Mouse (Mus musculus) intestine, postnatal 0 days (tissue): ENCODE measurements around the gene Smarcc2. TPM values are rescaled to one million over a fixed set of nuclear protein-coding genes. Genes with fewer than 3 reads are reported as not detected.

ENCODE experiments used
- ATAC-seq: fragments of 200-750 bp; cut with Nextera tagmentation; 2 replicates; pipeline ENCODE4 v1.8.0; 2017; ENCODE audit warnings: mild to moderate bottlenecking, moderate TSS enrichment, moderate library complexity
- H3K27ac ChIP-seq: fragments of 300-500 bp; sonication (generic); 2 replicates; pipeline ENCODE4 v1.5.1; 2014; ENCODE audit warnings: mild to moderate bottlenecking, low read depth, low read length, moderate library complexity
- H3K27me3 ChIP-seq: fragments of 300-500 bp; sonication (generic); replicated peaks from 2 replicates; pipeline ENCODE4 v1.6.1; 2014; ENCODE audit warnings: low read length, mixed read lengths; ENCODE audit not compliant: control insufficient read depth, insufficient read depth
- H3K36me3 ChIP-seq: fragments of 300-500 bp; sonication (generic); 2 replicates; pipeline ENCODE4 v1.6.1; 2014; ENCODE audit warnings: mild to moderate bottlenecking, moderate library complexity; ENCODE audit not compliant: control insufficient read depth, insufficient read depth
- H3K4me1 ChIP-seq: fragments of 300-500 bp; sonication (generic); replicated peaks from 2 replicates; pipeline ENCODE4 v1.6.1; 2014; ENCODE audit warnings: antibody characterized with exemption, low read length, mixed read lengths; ENCODE audit not compliant: control insufficient read depth, insufficient read depth
- H3K4me2 ChIP-seq: fragments of 300-500 bp; sonication (generic); replicated peaks from 2 replicates; pipeline ENCODE4 v1.6.1; 2014; ENCODE audit warnings: low read depth, mild to moderate bottlenecking, moderate library complexity
- H3K4me3 ChIP-seq: fragments of 300-500 bp; sonication (generic); 2 replicates; pipeline ENCODE4 v1.5.1; 2014; ENCODE audit warnings: low read depth, low read length
- H3K9ac ChIP-seq: fragments of 300-500 bp; sonication (generic); 2 replicates; pipeline ENCODE4 v1.6.1; 2014; ENCODE audit warnings: mild to moderate bottlenecking, low read depth, low read length
- H3K9me3 ChIP-seq: fragments of 300-500 bp; sonication (generic); 2 replicates; pipeline ENCODE4 v1.6.1; 2016; ENCODE audit warnings: mixed run types; ENCODE audit not compliant: control insufficient read depth
- CTCF ChIP-seq: sonication (generic); IDR thresholded peaks from 2 replicates; pipeline ENCODE4 v1.5.1; 2016; ENCODE audit warnings: low read depth, mild to moderate bottlenecking, control low read depth, antibody characterized with exemption, moderate library complexity
- WGBS: fragments of 180-500 bp; shearing (Covaris S2); extraction: QIAGEN DNeasy Blood & Tissue Kit; methylation state at CpG from one replicate; pipeline ENCODE4 v1.1.7; 2014; 5-methylcytosine and 5-hydroxymethylcytosine counted together
- microRNA-seq: library from miRNA; unstranded; fragments of <30 nt; microRNA quantifications from one replicate; pipeline ENCODE4, GENCODE M21; 2016
- polyA plus RNA-seq: library from polyadenylated mRNA; unstranded; fragments of >200 nt; fragmentation: Nextera tagmentation; extraction: Ambion mirVana; gene quantifications from 2 replicates; pipeline ENCODE4 v1.2.1, GENCODE M21; 2015

The Smarcc2 gene
- polyA plus RNA-seq, 1 experiment from 2014 or later: 31.6 TPM

GRCm38 (mm10) chr10:128526366-128527356 is 67.6 kb downstream of the Smarcc2 start:
- peaks cover 8% of the 10 kb centered on the region for H3K36me3 ChIP-seq
- 26% methylated on average over 28 of the region's 28 CpGs for WGBS
- peak overlapping the region; percentile 100 for H3K4me2 ChIP-seq
- TF ChIP-seq CTCF: no peak
- peak overlapping the region; percentile 92 for H3K4me3 ChIP-seq
- no peak for ATAC-seq
- H3K27me3 ChIP-seq: no peaks in the 10 kb centered on the region
- peak overlapping the region; percentile 11; the same call in 1 of the 2 replicates for H3K9ac ChIP-seq
- no peak overlapping the region for H3K27ac ChIP-seq
- H3K4me1 ChIP-seq: no peaks in the 10 kb centered on the region
- H3K9me3 ChIP-seq: no peaks in the 10 kb centered on the region

- no peak for ATAC-seq
- H3K4me1 ChIP-seq: no peaks in the 10 kb centered on the region
- H3K9ac ChIP-seq: no peak overlapping the region
- 52% methylated on average over 2 of the region's 2 CpGs for WGBS
- no peak overlapping the region for H3K4me3 ChIP-seq
- no peak for TF ChIP-seq CTCF
- no peak overlapping the region for H3K27ac ChIP-seq
- H3K36me3 ChIP-seq: no peaks in the 10 kb centered on the region
- H3K27me3 ChIP-seq: no peaks in the 10 kb centered on the region
- no peaks in the 10 kb centered on the region for H3K9me3 ChIP-seq
- no peak overlapping the region for H3K4me2 ChIP-seq
Observed at GRCm38 (mm10) chr10:128535206-128535605, 76.2 kb downstream of the Smarcc2 start.

- ATAC-seq: no peak
- H3K4me2 ChIP-seq: peak overlapping the region; percentile 53
- TF ChIP-seq CTCF: no peak
- no peaks in the 10 kb centered on the region for H3K9me3 ChIP-seq
- no peak overlapping the region for H3K9ac ChIP-seq
- H3K4me3 ChIP-seq: peak overlapping the region; percentile 14; the same call in 1 of the 2 replicates
- no peaks in the 10 kb centered on the region for H3K4me1 ChIP-seq
- H3K36me3 ChIP-seq: no peaks in the 10 kb centered on the region
- 0 out of 2 replicates have a peak overlapping the region, but pooled peaks have one; percentile 8 for H3K27ac ChIP-seq
- H3K27me3 ChIP-seq: no peaks in the 10 kb centered on the region
- 73% methylated on average over 4 of the region's 4 CpGs for WGBS
Observed at GRCm38 (mm10) chr10:128535624-128536265, 76.7 kb downstream of the Smarcc2 start.

- H3K27me3 ChIP-seq: no peaks in the 10 kb centered on the region
- no peaks in the 10 kb centered on the region for H3K4me1 ChIP-seq
- peak overlapping the region; percentile 14; the same call in 1 of the 2 replicates for H3K4me3 ChIP-seq
- H3K9ac ChIP-seq: no peak overlapping the region
- H3K9me3 ChIP-seq: no peaks in the 10 kb centered on the region
- ATAC-seq: peak; percentile 88
- H3K4me2 ChIP-seq: peak overlapping the region; percentile 53
- TF ChIP-seq CTCF: peak; percentile 94
- 0 out of 2 replicates have a peak overlapping the region, but pooled peaks have one; percentile 8 for H3K27ac ChIP-seq
- 13% methylated on average over 18 of the region's 18 CpGs for WGBS
- peaks cover 3% of the 10 kb centered on the region; the same call in 1 of the 2 replicates for H3K36me3 ChIP-seq
Observed at GRCm38 (mm10) chr10:128536266-128536940, 77.4 kb downstream of the Smarcc2 start.

- Histone ChIP-seq H3K9ac (no peak overlapping the region), H3K4me2 (no peak overlapping the region), H3K9me3 (no peaks in the 10 kb centered on the region), H3K36me3 (peaks cover 15% of the 10 kb centered on the region; the same call in 1 of the 2 replicates), H3K27ac (no peak overlapping the region), H3K4me3 (no peak overlapping the region), H3K27me3 (no peaks in the 10 kb centered on the region), H3K4me1 (no peaks in the 10 kb centered on the region)
- WGBS: 80% methylated on average over 1 of the region's 1 CpGs
- TF ChIP-seq CTCF: no peak
- no peak for ATAC-seq
Observed at GRCm38 (mm10) chr10:128538340-128538870, 79.4 kb downstream of the Smarcc2 start.

Small RNA genes lying within 50 kb of the gene (microRNA-seq; reads per million reads assigned to microRNA genes)
- gene Mir6916 (not detected), gene Mir8105 (not detected)

Other genes with a start within 250 kb of the Smarcc2 start
- 22.9 and 23.2 TPM in 2 replicates for gene Spryd4, start 247.4 kb upstream of the Smarcc2 start, polyA plus RNA-seq
- gene Mip, start 233.4 kb upstream of the Smarcc2 start, polyA plus RNA-seq: not detected in 2 replicates
- gene Timeless, start 227.2 kb upstream of the Smarcc2 start, polyA plus RNA-seq: 8.6 and 10.6 TPM in 2 replicates
- not detected in 2 replicates for gene Apon, start 205.2 kb upstream of the Smarcc2 start, polyA plus RNA-seq
- gene Apof, start 190.6 kb upstream of the Smarcc2 start, polyA plus RNA-seq: 0.12 TPM in 2 replicates
- 23.2 and 26.7 TPM in 2 replicates for gene Stat2, start 188.7 kb upstream of the Smarcc2 start, polyA plus RNA-seq
- 0.22 and 0.46 TPM in 2 replicates for gene Il23a, start 160.5 kb upstream of the Smarcc2 start, polyA plus RNA-seq
- gene Pan2, start 155.9 kb upstream of the Smarcc2 start, polyA plus RNA-seq: 11.5 and 14.0 TPM in 2 replicates
- gene Cnpy2, start 136.8 kb upstream of the Smarcc2 start, polyA plus RNA-seq: 254 and 273 TPM in 2 replicates
- 248 and 266 TPM in 2 replicates for gene Cs, start 121.5 kb upstream of the Smarcc2 start, polyA plus RNA-seq
- gene Coq10a, start 90.3 kb upstream of the Smarcc2 start, polyA plus RNA-seq: 21.1 and 22.3 TPM in 2 replicates
- 4.0 and 4.9 TPM in 2 replicates for gene Ankrd52, start 82.1 kb upstream of the Smarcc2 start, polyA plus RNA-seq
- 109 and 114 TPM in 2 replicates for gene Slc39a5, start 58.0 kb upstream of the Smarcc2 start, polyA plus RNA-seq
- gene Nabp2, start 47.8 kb upstream of the Smarcc2 start, polyA plus RNA-seq: 79.2 and 82.5 TPM in 2 replicates
- gene Rnf41, start 47.6 kb upstream of the Smarcc2 start, polyA plus RNA-seq: 29.1 and 33.1 TPM in 2 replicates
- gene Myl6, start 34.9 kb downstream of the Smarcc2 start, polyA plus RNA-seq: 2,493 and 2,543 TPM in 2 replicates
- 1.3 and 1.8 TPM in 2 replicates for gene Myl6b, start 39.4 kb downstream of the Smarcc2 start, polyA plus RNA-seq
- gene Esyt1, start 66.6 kb downstream of the Smarcc2 start, polyA plus RNA-seq: 11.7 and 12.5 TPM in 2 replicates
- 10.0 and 10.4 TPM in 2 replicates for gene Zc3h10, start 88.5 kb downstream of the Smarcc2 start, polyA plus RNA-seq
- gene Rpl41, start 90.1 kb downstream of the Smarcc2 start, polyA plus RNA-seq: 2,426 and 2,428 TPM in 2 replicates
- 65.3 and 66.8 TPM in 2 replicates for gene Pa2g4, start 106.7 kb downstream of the Smarcc2 start, polyA plus RNA-seq
- 22.3 and 23.8 TPM in 2 replicates for gene Erbb3, start 130.4 kb downstream of the Smarcc2 start, polyA plus RNA-seq
- gene Rps26, start 167.5 kb downstream of the Smarcc2 start, polyA plus RNA-seq: 519 and 548 TPM in 2 replicates
- gene Ikzf4, start 186.7 kb downstream of the Smarcc2 start, polyA plus RNA-seq: 0.95 and 1.7 TPM in 2 replicates
- 5.1 and 5.4 TPM in 2 replicates for gene Suox, start 214.8 kb downstream of the Smarcc2 start, polyA plus RNA-seq
- 35.9 and 37.8 TPM in 2 replicates for gene Rab5b, start 237.0 kb downstream of the Smarcc2 start, polyA plus RNA-seq
- 0.55 and 0.86 TPM in 2 replicates for gene Pmel, start 244.9 kb downstream of the Smarcc2 start, polyA plus RNA-seq
- 23.3 and 24.1 TPM in 2 replicates for gene Cdk2, start 245.8 kb downstream of the Smarcc2 start, polyA plus RNA-seq